Mouse (Mus musculus) ES-Bruce4 (cell line): ENCODE measurements around the gene Bnip1.

Experiments
- CTCF ChIP-seq: IDR thresholded peaks from one replicate; pipeline ENCODE4 v1.8.1; 2011; ENCODE audit warnings: low read depth, low read length
- POLR2A ChIP-seq: IDR thresholded peaks from one replicate; pipeline ENCODE4 v1.8.1; 2011; ENCODE audit warnings: low read length; ENCODE audit not compliant: insufficient read depth

DNA sequence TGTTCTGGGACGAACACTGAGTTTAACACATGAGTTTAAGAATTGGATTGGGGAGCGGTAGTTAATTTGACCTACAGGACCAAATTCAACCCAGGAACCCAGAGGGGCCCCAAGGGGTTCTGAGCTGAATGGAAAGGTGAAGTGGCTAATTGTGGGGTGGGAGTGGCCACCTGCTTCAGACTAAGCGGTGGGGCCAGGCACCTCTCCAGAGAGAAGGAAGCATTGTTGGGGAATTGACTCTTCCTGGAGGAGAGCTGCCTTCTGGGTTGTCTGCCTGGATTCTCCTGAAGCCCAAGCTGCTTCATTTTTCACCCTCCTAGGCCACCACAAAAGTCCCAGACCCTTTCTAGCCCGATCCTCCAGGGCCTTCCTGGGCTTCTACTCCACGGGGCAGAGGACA, 61.1 kb downstream of the Bnip1 start:
- TF ChIP-seq POLR2A (no peak), CTCF (no peak)
